Comparison of ENCODE assay signal across 24 mouse cellular contexts in the genomic region with DNA sequence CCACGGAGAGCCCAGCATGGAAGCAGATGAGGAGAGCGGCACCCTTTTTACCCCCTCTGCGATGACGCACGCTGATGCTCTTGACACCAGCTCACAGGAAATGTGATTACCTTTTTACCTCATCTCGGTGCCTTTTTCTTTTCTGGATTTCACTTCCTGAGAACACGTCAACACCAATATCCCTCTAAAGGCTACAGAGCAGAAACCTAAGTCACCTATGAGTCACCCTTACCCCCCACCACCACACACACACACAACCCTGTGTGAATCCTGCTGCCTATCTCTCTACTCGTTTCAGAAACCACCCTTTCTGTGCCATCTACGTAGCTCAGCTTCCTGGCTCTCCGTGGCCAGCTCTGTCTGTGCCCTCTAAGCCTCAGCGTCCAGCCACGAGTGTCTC.
A peak's percentile ranks its signal among the peaks of the same experiment; 100 is the strongest.
DNase-seq lines count a peak whose midpoint lies in the region; ATAC-seq and TF ChIP-seq lines count a peak whose summit lies in the region.
"Had no signal": no experiment of that assay in that cellular context is flagged by ENCODE, and none has a peak within 500 bp of the region (broad histone marks: within the 10 kb centered on the region; RNA-seq: fewer than 3 reads in every experiment).

No protein-coding gene starts in this region.

- DNase-seq in heart, adult 8-10 months (ENCODE audit: low spot score) = no peak
- DNase-seq in heart, postnatal 0 days (ENCODE audit: low spot score) = no peak
- no peak for DNase-seq in heart, adult 9 months (ENCODE audit: low spot score in 2 of 2)
- DNase-seq in CD4-positive helper T cell, adult 2 months (ENCODE audit: low read depth, low spot score) = peak; percentile 49
- DNase-seq in induced T-regulatory cell, adult 2 months (ENCODE audit: low read depth) = peak; percentile 56
- DNase-seq in left cerebral cortex, adult 9 months (ENCODE audit: low spot score in 2 of 2) = no peak
- no peak for DNase-seq in layer of hippocampus, adult 2 months (ENCODE audit: low spot score in 2 of 2)
- DNase-seq: adrenal gland, postnatal 36 days; cerebellum, adult 2 months; cerebellum, postnatal 14 days; forebrain, postnatal 0 days; right cerebral cortex, postnatal 4 days had no signal

- TF ChIP-seq CTCF in heart, postnatal 0 days (IDR thresholded peaks at IDR 0.05; ENCODE audit: low read depth) = no peak
- TF ChIP-seq CTCF in layer of hippocampus, adult 2 months (conservative IDR thresholded peaks at IDR 0.05) = no peak

- H3K27ac ChIP-seq in heart, embryonic 11.5 days (ENCODE audit: low read depth, low read length) = peak overlapping the region; percentile 68
- H3K27ac ChIP-seq in heart, postnatal 0 days (ENCODE audit: low read depth) = peak overlapping the region; percentile 39; the same call in 1 of the 2 replicates
- H3K27ac ChIP-seq in layer of hippocampus, adult 2 months = no peak overlapping the region
- H3K27ac ChIP-seq: embryonic facial prominence, embryonic 10.5 days; embryonic facial prominence, embryonic 15.5 days; forebrain, embryonic 12.5 days; hindbrain, embryonic 12.5 days; hindbrain, postnatal 0 days; limb, embryonic 13.5 days; liver, embryonic 12.5 days; midbrain, embryonic 15.5 days; stomach, postnatal 0 days had no signal

- WGBS in heart, embryonic 11.5 days (ENCODE audit: insufficient replicate concordance) = 52% methylated on average over 12 of the region's 12 CpGs
- WGBS in heart, postnatal 0 days = 51% methylated on average over 12 of the region's 12 CpGs

- H3K4me2 ChIP-seq in heart, embryonic 11.5 days = no peak overlapping the region
- H3K4me2 ChIP-seq in heart, postnatal 0 days (ENCODE audit: low read depth, low read length) = 0 out of 2 replicates have a peak overlapping the region, but pooled peaks have one; percentile 13
- H3K4me2 ChIP-seq: embryonic facial prominence, embryonic 15.5 days; forebrain, embryonic 12.5 days; hindbrain, embryonic 12.5 days; limb, embryonic 13.5 days; liver, embryonic 12.5 days; midbrain, embryonic 15.5 days had no signal

- no peak for ATAC-seq in heart, embryonic 11.5 days (replicated peaks; ENCODE audit: insufficient number of reproducible peaks, low FRiP score, low TSS enrichment)
- ATAC-seq in heart, postnatal 0 days (ENCODE audit: insufficient read depth, low read depth) = peak; percentile 25; the same call in 1 of the 2 replicates
- ATAC-seq: forebrain, postnatal 0 days; hindbrain, postnatal 0 days; intestine, postnatal 0 days; liver, embryonic 12.5 days; liver, postnatal 0 days; midbrain, embryonic 15.5 days had no signal

- no peaks in the 10 kb centered on the region for H3K27me3 ChIP-seq in heart, embryonic 11.5 days (ENCODE audit: control insufficient read depth, insufficient read depth, low read length)
- no peaks in the 10 kb centered on the region for H3K27me3 ChIP-seq in heart, postnatal 0 days (ENCODE audit: control insufficient read depth, insufficient read depth, low read length)
- H3K27me3 ChIP-seq: embryonic facial prominence, embryonic 15.5 days; forebrain, embryonic 12.5 days; hindbrain, embryonic 12.5 days; limb, embryonic 13.5 days; liver, embryonic 12.5 days; midbrain, embryonic 15.5 days had no signal

- no peak overlapping the region for H3K4me3 ChIP-seq in heart, embryonic 11.5 days (ENCODE audit: low read depth, low read length)
- H3K4me3 ChIP-seq in heart, postnatal 0 days (ENCODE audit: low read depth, low read length) = no peak overlapping the region
- H3K4me3 ChIP-seq in layer of hippocampus, adult 2 months = no peak overlapping the region
- H3K4me3 ChIP-seq: embryonic facial prominence, embryonic 10.5 days; embryonic facial prominence, embryonic 15.5 days; forebrain, embryonic 12.5 days; hindbrain, embryonic 12.5 days; limb, embryonic 13.5 days; liver, embryonic 12.5 days; midbrain, embryonic 15.5 days had no signal

- peak overlapping the region; percentile 30; the same call in 1 of the 2 replicates for H3K9ac ChIP-seq in heart, embryonic 11.5 days (ENCODE audit: low read depth, low read length)
- no peak overlapping the region for H3K9ac ChIP-seq in heart, postnatal 0 days (replicated peaks; ENCODE audit: low read depth, low read length)
- H3K9ac ChIP-seq: embryonic facial prominence, embryonic 15.5 days; forebrain, embryonic 12.5 days; forebrain, postnatal 0 days; hindbrain, embryonic 12.5 days; limb, embryonic 13.5 days; liver, embryonic 12.5 days; liver, postnatal 0 days; midbrain, embryonic 15.5 days had no signal

- H3K36me3 ChIP-seq in heart, embryonic 11.5 days (ENCODE audit: control insufficient read depth, insufficient read depth, low read length) = peaks cover 5% of the 10 kb centered on the region
- H3K36me3 ChIP-seq in heart, postnatal 0 days (replicated peaks; ENCODE audit: control insufficient read depth, insufficient read depth, low read length) = peaks cover 9% of the 10 kb centered on the region
- H3K36me3 ChIP-seq: forebrain, embryonic 12.5 days; hindbrain, embryonic 12.5 days; midbrain, embryonic 15.5 days had no signal

- H3K4me1 ChIP-seq in heart, embryonic 11.5 days (ENCODE audit: control insufficient read depth, insufficient read depth, low read length) = peaks cover 49% of the 10 kb centered on the region
- H3K4me1 ChIP-seq in heart, postnatal 0 days (ENCODE audit: control insufficient read depth, insufficient read depth) = peaks cover 35% of the 10 kb centered on the region

- TF ChIP-seq EP300 in heart, postnatal 0 days (IDR thresholded peaks at IDR 0.05; ENCODE audit: low read depth) = no peak

- H3K9me3 ChIP-seq in heart, embryonic 11.5 days (replicated peaks; ENCODE audit: control insufficient read depth, low read length) = no peaks in the 10 kb centered on the region
- H3K9me3 ChIP-seq in heart, postnatal 0 days (replicated peaks; ENCODE audit: control insufficient read depth, low read length) = no peaks in the 10 kb centered on the region
- H3K9me3 ChIP-seq: forebrain, embryonic 12.5 days; hindbrain, embryonic 12.5 days; liver, embryonic 12.5 days; midbrain, embryonic 15.5 days had no signal

Comparison
In these comparisons a context has a peak if more than half of its experiments do, and no peak if none do; other contexts are left out.
1. DNase-seq: peak in CD4-positive helper T cell, adult 2 months (single experiment) and induced T-regulatory cell, adult 2 months (single experiment); none in heart, adult 8-10 months (single experiment), heart, postnatal 0 days (single experiment), heart, adult 9 months (0 of 2), left cerebral cortex, adult 9 months (0 of 2) and layer of hippocampus, adult 2 months (0 of 2).